Mouse (Mus musculus): Measurements from ENCODE around the gene Pcdh8. TPM values are rescaled to one million over a fixed set of nuclear protein-coding genes. Genes with fewer than 3 reads are reported as not detected.
A peak's percentile ranks its signal among the peaks of the same experiment; 100 is the strongest.

Gene Pcdh8
- polyA plus RNA-seq, 1 experiment from 2014 or later, result 0.85 TPM

DNA sequence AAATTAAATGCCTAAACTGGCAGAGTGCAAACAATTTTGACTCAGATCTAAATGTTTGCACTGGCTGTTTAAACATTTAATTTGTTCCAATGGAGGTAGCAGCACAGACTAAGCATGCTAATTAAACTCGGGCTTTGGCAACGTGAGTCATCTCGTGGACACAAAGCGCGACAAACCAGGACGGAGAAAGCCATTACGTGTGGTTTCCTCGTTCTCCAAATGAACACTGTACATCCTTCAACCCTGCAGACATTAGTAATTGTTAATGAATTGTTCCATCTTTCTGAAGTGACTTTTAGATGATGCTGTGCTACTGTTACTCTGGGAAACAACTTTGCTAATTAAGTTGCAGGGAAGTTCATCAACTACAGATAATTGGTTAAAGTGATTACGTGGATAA is 32.7 kb downstream of the Pcdh8 start:
- Histone ChIP-seq H3K4me1 (replicated peaks) (no peaks in the 10 kb centered on the region), H3K4me2 (replicated peaks) (no peak overlapping the region), H3K9ac (no peak overlapping the region), H3K9me3 (no peaks in the 10 kb centered on the region), H3K36me3 (no peaks in the 10 kb centered on the region), H3K27ac (no peak overlapping the region), H3K27me3 (replicated peaks) (no peaks in the 10 kb centered on the region), H3K4me3 (replicated peaks) (no peak overlapping the region)
- ATAC-seq, result no peak
- 51% methylated on average over 9 of the region's 9 CpGs for WGBS

DNA sequence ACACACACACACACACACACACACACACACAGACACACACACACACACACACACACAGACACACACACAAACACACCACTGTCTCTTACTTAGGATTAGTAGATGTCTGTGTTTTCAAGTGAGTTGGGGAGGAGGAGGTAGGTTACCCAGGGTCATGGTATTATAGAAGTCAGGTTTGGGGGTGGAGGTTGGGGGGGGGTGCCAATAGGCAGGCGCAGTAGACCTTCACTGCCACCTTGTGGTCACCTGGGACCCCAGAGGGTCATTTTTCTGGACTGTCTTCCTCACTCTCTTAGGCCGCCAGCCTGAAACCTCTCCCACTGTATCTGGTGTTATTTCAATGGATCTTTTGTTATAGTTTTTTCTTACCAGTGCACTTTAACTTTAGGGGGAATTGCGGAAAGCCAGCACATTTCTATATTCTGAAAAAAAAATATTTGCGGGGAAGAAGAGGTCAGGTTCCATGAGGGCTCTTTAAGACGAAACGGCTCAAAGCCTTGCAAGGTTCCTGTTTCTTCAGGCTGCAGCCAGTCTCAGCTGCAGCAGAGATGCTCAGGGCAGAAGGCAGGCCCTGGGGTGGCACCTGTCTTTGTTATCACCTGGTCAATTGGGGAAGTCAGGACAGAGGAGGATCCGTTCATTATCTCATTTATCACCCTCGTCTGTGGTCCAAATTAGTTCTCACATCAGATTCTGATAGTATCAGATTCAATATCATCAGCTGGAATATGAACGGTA is 33.3 kb downstream of the Pcdh8 start:
- H3K27ac ChIP-seq, result no peak overlapping the region
- H3K27me3 ChIP-seq (replicated peaks), result no peaks in the 10 kb centered on the region
- ATAC-seq, result no peak
- H3K4me3 ChIP-seq (replicated peaks), result no peak overlapping the region
- H3K4me2 ChIP-seq (replicated peaks), result no peak overlapping the region
- H3K4me1 ChIP-seq (replicated peaks), result no peaks in the 10 kb centered on the region
- WGBS, result 54% methylated on average over 9 of the region's 9 CpGs
- H3K9ac ChIP-seq, result no peak overlapping the region
- H3K9me3 ChIP-seq, result no peaks in the 10 kb centered on the region
- H3K36me3 ChIP-seq, result no peaks in the 10 kb centered on the region

DNA sequence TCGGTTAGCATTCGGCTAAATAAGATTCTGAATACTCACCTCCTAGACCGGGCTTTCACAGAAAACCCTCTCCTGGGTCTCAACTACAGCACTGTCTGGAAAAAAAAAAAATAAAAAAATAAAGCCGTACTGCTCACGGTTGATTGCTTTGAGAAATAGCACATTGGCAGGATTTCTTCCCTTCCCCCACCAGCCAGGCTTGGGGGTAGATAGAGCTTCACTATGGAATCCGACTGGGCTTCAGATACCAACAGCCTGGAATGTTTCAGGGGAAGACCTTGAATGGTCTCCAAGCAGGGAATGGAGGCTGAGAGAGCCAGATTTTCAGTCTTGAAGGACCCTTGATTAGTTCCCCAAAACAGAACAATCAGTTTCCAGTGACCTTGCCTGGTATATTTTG is 34.3 kb downstream of the Pcdh8 start:
- 63% methylated on average over 6 of the region's 6 CpGs for WGBS

DNA sequence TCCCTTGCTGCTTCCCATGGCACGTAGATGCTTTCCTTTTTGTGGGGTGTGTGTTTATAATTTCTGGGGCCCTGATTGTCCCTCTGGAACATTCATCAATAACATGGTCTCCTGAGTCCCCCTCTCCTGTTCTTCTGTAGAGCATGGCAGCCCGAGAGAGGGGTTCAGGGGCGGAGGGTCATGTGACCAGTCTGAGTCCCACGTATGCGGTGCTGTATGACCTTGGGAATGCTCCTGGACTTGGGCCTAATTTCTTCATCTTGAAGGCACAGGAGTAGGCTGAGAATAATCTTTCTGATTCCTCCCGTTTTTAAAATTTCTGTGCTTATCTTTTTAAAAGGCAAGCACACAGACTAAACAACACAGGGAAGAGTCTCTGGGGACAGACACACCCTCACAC is 37.6 kb downstream of the Pcdh8 start:
- no peak overlapping the region for H3K4me2 ChIP-seq (replicated peaks)
- 65% methylated on average over 6 of the region's 6 CpGs for WGBS
- no peaks in the 10 kb centered on the region for H3K9me3 ChIP-seq
- no peaks in the 10 kb centered on the region for H3K27me3 ChIP-seq (replicated peaks)
- H3K4me3 ChIP-seq (replicated peaks), result no peak overlapping the region
- no peak for ATAC-seq
- no peaks in the 10 kb centered on the region for H3K36me3 ChIP-seq
- no peak overlapping the region for H3K9ac ChIP-seq
- no peaks in the 10 kb centered on the region for H3K4me1 ChIP-seq (replicated peaks)
- no peak overlapping the region for H3K27ac ChIP-seq

More for the DNA sequence above, 34.3 kb downstream of the Pcdh8 start:
- Histone ChIP-seq H3K9ac (no peak overlapping the region), H3K4me2 (replicated peaks) (no peak overlapping the region), H3K9me3 (no peaks in the 10 kb centered on the region), H3K36me3 (no peaks in the 10 kb centered on the region), H3K27me3 (replicated peaks) (no peaks in the 10 kb centered on the region), H3K4me1 (replicated peaks) (no peaks in the 10 kb centered on the region), H3K4me3 (replicated peaks) (no peak overlapping the region), H3K27ac (no peak overlapping the region)
- ATAC-seq, result no peak

DNA sequence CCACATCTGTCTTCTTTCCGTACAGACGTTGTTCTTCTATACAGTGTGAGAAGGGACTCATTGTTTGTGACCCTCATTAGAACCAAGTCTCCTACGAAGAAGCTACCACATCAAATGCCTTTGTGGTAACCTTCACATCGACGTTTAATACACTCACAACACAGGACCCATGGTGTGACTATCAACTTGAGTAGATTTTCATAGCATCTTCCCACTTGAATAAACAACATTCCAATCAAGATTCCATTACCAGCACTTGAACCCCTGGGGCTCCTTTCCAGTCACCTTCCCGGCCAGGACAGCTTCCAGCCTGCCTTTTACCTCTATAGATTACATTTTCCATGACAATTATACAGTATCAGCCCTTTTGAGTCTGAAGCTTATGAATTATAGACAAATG is 42.3 kb downstream of the Pcdh8 start:
- Histone ChIP-seq H3K4me3 (replicated peaks) (no peak overlapping the region), H3K9ac (no peak overlapping the region), H3K36me3 (no peaks in the 10 kb centered on the region), H3K4me1 (replicated peaks) (no peaks in the 10 kb centered on the region), H3K9me3 (no peaks in the 10 kb centered on the region), H3K27ac (no peak overlapping the region), H3K4me2 (replicated peaks) (no peak overlapping the region), H3K27me3 (replicated peaks) (no peaks in the 10 kb centered on the region)
- 56% methylated on average over 6 of the region's 6 CpGs for WGBS
- ATAC-seq, result no peak

DNA sequence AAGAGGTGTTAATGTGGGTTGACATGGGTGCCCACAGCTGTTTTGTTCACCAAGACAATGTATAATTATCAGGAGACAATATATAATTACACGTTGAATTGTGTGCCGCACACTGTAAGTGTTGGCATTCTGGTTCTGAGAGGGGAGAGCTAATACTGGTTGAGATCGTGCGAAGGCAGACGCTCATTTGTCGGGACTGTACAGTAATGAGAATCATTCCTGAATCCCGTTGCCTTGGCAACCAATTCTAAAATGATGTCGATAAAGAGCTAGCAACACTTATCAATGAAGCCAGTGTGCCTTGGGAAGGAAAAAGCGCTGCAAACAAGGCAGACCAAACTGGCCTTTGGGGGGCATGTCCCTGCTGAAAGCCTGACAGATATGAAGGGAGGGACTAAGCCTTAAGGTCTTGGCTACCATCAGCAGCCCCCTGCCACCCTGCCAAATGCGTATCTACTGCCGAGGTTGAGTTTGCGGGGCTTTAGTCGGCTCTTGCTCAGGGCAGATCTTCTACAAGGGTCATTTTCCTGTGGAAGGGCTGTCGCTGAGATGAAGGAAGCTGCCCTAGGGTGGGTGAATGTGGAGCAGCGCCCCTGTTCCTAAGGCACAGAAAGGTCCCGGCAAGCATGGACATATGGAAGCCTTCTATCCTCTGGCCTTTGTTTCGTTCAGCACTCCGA is 47.0 kb downstream of the Pcdh8 start:
- Histone ChIP-seq H3K27me3 (replicated peaks) (no peaks in the 10 kb centered on the region), H3K4me2 (replicated peaks) (no peak overlapping the region), H3K27ac (no peak overlapping the region), H3K9me3 (no peaks in the 10 kb centered on the region), H3K9ac (no peak overlapping the region), H3K4me1 (replicated peaks) (no peaks in the 10 kb centered on the region), H3K4me3 (replicated peaks) (no peak overlapping the region), H3K36me3 (no peaks in the 10 kb centered on the region)
- WGBS, result 82% methylated on average over 18 of the region's 18 CpGs
- ATAC-seq, result no peak

DNA sequence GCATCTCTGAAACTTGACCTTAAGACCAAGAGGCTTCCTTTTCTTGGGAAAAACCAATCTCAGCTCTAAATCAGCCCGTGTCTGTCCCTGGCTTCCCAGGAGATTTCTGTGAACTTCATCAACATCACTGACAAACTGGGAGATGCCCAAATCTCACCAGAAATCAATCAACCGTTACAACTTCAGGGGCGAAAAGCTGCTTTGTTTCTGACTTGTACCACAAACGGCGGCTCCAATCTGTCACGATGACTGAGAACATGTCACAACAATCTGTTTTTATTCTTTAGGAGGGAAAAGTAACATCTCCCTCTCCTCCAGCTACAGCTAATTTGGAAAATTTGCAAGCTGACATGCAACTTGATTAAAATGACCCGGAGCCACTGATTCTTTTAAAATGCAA is 48.9 kb downstream of the Pcdh8 start:
- 68% methylated on average over 7 of the region's 7 CpGs for WGBS
- Histone ChIP-seq H3K9me3 (no peaks in the 10 kb centered on the region), H3K4me3 (replicated peaks) (no peak overlapping the region), H3K4me2 (replicated peaks) (no peak overlapping the region), H3K9ac (no peak overlapping the region), H3K4me1 (replicated peaks) (no peaks in the 10 kb centered on the region), H3K27me3 (replicated peaks) (no peaks in the 10 kb centered on the region), H3K36me3 (no peaks in the 10 kb centered on the region), H3K27ac (no peak overlapping the region)
- no peak for ATAC-seq

MicroRNAs within 50 kb of the gene (microRNA counts, 519-probe panel; counts per million panel counts)
- 1,769 counts per million, percentile 37 among the panel's probes with 10 or more counts for microRNA mmu-miR-759

Other genes with a start within 250 kb of the Pcdh8 start
- 105 and 113 TPM in 2 replicates for gene Sugt1, start 183.6 kb downstream of the Pcdh8 start, polyA plus RNA-seq (2015; fragmentation: Nextera tagmentation; extraction: Ambion mirVana)
- 0.25 and 0.38 TPM in 2 replicates for gene Cnmd, start 109.1 kb downstream of the Pcdh8 start, polyA plus RNA-seq (2015; fragmentation: Nextera tagmentation; extraction: Ambion mirVana)
- 5.5 and 6.4 TPM in 2 replicates for gene Olfm4, start 212.8 kb upstream of the Pcdh8 start, polyA plus RNA-seq (2015; fragmentation: Nextera tagmentation; extraction: Ambion mirVana)

Data from intestine, embryonic 15.5 days (tissue).